Mouse (Mus musculus) brain, embryonic 14.5 days (tissue): ENCODE measurements around the gene Pla2g6. TPM values are rescaled to one million over a fixed set of nuclear protein-coding genes. Genes with fewer than 3 reads are reported as not detected.

Experiments
- DNase-seq: peaks from one replicate; pipeline ENCODE4 v3.0.0-alpha.2; 2011; ENCODE audit warnings: low read depth
- CTCF ChIP-seq: fragments of 200-500 bp; IDR thresholded peaks from 2 replicates; pipeline ENCODE4 v1.5.1; 2012; ENCODE audit warnings: inconsistent platforms, mild to moderate bottlenecking, moderate library complexity, borderline replicate concordance; ENCODE audit not compliant: insufficient read depth, insufficient read length; ENCODE audit errors: extremely low read depth
- POLR2A ChIP-seq: fragments of 200-500 bp; IDR thresholded peaks from 2 replicates; pipeline ENCODE4 v1.6.1; 2012; ENCODE audit warnings: mild to moderate bottlenecking, inconsistent platforms, borderline replicate concordance; ENCODE audit not compliant: poor library complexity, insufficient read depth, insufficient read length, severe bottlenecking; ENCODE audit errors: extremely low read depth
- polyA plus RNA-seq: library from polyadenylated mRNA; depleted of rRNA; stranded (reverse); fragments of >200 nt; gene quantifications from 2 replicates; pipeline ENCODE4 v1.2.3, GENCODE M21; 2012

The Pla2g6 gene
- polyA plus RNA-seq, 1 experiment = 98.9 TPM

DNA sequence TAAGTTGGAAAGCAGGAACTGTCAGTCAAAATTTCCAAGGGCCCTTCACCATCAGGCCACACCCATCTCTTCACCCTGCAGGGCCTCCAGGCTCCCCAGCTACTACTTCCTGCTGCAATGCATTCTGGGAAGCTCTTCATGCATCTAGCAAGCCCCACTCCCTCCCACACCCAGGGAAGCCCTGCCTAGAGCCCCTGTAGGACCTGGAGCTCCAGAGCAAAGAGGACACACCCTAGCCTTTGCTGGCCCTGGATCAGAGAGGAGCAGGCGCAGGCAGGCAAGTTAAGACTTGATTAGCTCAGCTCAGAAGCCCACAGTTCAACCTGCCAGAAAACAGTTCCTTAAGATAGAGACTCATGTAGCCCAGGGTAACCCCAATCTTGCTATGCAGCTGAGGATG is 46.8 kb downstream of the Pla2g6 start:
- TF ChIP-seq CTCF (no peak), POLR2A (no peak)
- DNase-seq = no peak

GRCm38 (mm10) chr15:79280850-79281249 is 47.3 kb downstream of the Pla2g6 start:
- TF ChIP-seq CTCF (no peak), POLR2A (no peak)
- DNase-seq = no peak

DNA sequence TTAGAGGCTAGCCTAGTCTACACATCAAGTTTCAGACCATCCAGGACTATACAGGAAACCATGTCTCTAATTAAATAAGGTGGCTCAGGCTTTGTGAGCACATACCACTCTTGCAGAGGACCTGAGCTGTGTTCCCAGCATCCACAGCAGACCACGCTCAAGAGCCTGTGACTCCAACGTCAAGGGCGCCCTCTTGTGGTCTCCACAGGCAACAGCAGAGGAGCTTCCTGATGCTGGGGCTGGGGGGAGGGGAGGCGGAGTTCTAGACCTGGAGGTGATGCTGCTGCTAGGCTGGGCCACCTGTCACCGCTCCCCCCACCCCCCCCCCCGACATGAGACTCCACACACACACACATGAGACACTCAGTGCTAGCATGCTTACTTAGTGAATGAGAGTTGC is 48.0 kb downstream of the Pla2g6 start:
- no peak for DNase-seq
- TF ChIP-seq CTCF = peak; percentile 57; the same call in 1 of the 2 replicates
- no peak for TF ChIP-seq POLR2A

- no peak for TF ChIP-seq CTCF
- TF ChIP-seq POLR2A = no peak
- peak; percentile 14 for DNase-seq
These were observed 50.5 kb downstream of the Pla2g6 start for GRCm38 (mm10) chr15:79277728-79278127.

GRCm38 (mm10) chr15:79273020-79273419 is 55.2 kb downstream of the Pla2g6 start:
- TF ChIP-seq CTCF (no peak), POLR2A (no peak)
- DNase-seq = no peak

- TF ChIP-seq POLR2A (no peak), CTCF (peak; percentile 74)
- DNase-seq = peak; percentile 58
These were observed 57.0 kb downstream of the Pla2g6 start for GRCm38 (mm10) chr15:79271124-79271746.

- TF ChIP-seq CTCF = no peak
- no peak for TF ChIP-seq POLR2A
- peak; percentile 89 for DNase-seq
These were observed 57.7 kb downstream of the Pla2g6 start for GRCm38 (mm10) chr15:79270317-79271123.

GRCm38 (mm10) chr15:79268521-79268920 is 59.7 kb downstream of the Pla2g6 start:
- no peak for DNase-seq
- TF ChIP-seq CTCF (no peak), POLR2A (no peak)

DNA sequence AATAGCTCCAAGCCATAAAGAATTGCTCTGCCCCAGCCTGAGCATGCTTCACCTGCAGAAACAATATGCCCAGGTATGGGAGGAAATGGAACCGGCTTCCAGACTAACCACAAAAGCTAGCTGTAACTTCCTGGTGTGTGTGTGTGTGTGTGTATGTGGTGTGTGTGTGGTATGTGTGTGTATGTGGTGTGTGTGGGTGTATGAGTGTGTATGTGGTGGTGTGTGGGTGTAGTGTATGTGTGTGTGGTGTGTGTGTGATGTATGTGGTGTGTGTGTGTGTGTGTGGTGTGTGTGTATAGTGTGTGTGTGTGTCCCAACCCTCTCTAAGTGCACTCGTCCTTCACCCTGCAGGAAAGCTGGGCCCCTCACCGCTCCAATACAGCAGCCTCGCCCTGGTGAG is 62.8 kb downstream of the Pla2g6 start:
- TF ChIP-seq CTCF = no peak
- no peak for TF ChIP-seq POLR2A
- DNase-seq = no peak

DNA sequence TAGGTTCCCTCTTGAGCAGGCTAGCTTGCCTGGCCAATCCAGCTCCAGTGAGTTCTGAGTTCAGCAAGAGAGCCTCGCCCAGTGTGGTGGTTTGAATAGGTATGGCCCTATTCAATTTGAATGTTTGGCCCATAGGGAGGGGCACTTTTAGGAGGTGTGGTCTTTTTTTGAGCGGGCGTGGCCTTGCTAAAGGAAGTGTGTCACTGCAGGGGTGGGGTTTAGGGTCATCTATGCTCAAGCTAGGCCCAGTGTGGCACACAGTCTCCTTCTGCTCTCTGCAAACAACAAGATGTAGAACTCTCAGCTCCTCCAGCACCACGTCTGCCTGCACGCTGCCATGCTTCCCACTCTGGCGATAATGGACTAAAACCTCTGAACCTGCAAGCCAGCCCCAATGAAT is 64.5 kb downstream of the Pla2g6 start:
- DNase-seq = no peak
- no peak for TF ChIP-seq CTCF
- no peak for TF ChIP-seq POLR2A

DNA sequence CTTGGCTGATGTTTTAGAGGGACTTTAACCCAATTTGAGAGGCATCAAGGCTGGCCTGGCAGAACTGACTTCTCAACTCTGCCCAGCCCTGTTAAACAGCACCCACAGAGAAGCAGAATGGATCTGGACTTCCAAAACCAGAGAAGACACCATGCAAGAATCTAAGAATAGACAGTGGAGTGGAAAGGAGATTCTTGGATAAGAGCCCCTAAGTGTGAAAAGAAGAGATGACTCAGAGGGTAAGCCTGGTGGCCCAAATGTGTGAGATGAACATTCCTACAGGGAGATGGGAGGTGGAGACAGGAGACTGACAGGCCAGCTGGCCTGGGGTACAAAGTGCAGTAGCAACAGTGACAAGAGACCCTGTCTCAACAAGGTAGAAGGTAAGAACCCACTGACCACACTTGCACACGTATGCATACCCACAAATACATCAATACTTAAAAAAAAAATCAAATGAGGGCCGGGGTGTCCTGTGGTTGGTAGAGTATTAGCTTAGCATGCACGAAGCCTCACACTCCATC is 65.3 kb downstream of the Pla2g6 start:
- no peak for DNase-seq
- TF ChIP-seq CTCF = no peak
- TF ChIP-seq POLR2A = no peak
